Mouse (Mus musculus) gastrocnemius, adult 2 months (tissue): Measurements from ENCODE around the gene Agap1. TPM values are rescaled to one million over a fixed set of nuclear protein-coding genes. Genes with fewer than 3 reads are reported as not detected.

Experiments
- DNase-seq: peaks from one replicate; pipeline ENCODE4 v3.0.0; 2022
- H3K27ac ChIP-seq: fragments of 200-600 bp; 2 replicates; pipeline ENCODE4 v1.8.1; 2022; ENCODE audit warnings: mild to moderate bottlenecking
- H3K4me3 ChIP-seq: fragments of 200-600 bp; 2 replicates; pipeline ENCODE4 v1.8.1; 2022; ENCODE audit warnings: mild to moderate bottlenecking, moderate library complexity
- CTCF ChIP-seq: fragments of 200-600 bp; IDR thresholded peaks from 2 replicates; pipeline ENCODE4 v1.8.1; 2022; ENCODE audit warnings: antibody characterized with exemption, mild to moderate bottlenecking, moderate library complexity
- intact Hi-C: fragments of 180-260 bp; cut with DNase I; formaldehyde crosslinking; loops from one replicate; pipeline ENCODE4 v1.15.1; 2025
- total RNA-seq, 2 experiments: library from RNA; stranded (reverse); gene quantifications; 2 replicates each; pipeline ENCODE4 v1.2.3; 2021

Gene Agap1
- total RNA-seq, 2 experiments from 2014 or later: 22.8 to 24.2 TPM

DNA sequence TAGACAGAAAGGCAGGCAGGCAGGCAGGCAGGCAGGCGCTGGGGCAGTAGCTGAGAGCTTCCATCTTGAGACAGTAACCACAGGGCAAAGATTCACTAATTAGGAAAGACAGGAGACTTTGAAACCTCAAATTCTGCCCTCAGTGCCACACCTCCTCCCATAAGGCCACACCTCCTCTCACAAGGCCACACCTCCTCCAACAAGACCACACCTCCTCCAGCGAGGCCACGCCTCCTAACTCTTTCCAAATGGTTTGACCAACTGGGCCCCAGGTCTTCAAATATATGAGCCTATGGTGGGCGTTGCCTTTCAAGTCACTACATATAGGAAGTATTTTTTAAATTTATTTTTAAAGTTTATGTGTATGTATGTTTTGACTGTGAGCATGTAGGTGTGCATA is 446.8 kb downstream of the Agap1 start:
- Histone ChIP-seq H3K27ac (no peak overlapping the region), H3K4me3 (no peak overlapping the region)
- no peak for TF ChIP-seq CTCF
- intact Hi-C loops: no loop called here
- DNase-seq: no peak

DNA sequence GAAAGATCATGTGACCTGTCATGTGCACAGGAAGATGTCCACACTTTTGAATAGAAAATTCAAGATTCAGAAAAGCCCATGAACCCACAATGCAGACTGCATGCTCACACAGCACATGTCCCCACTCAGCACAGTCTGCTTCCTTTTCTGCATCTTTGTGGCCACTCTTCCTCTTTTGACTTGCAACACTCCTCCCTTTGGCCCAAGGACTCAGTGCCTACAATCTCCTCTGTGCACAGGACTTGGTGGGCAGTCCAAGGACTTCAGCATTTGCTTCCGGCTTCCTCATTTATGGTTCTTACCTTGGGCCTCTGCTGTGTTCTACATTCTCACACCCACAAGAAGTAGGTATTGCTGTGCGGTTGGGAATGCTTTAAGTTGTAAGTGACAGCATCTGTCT is 447.6 kb downstream of the Agap1 start:
- Histone ChIP-seq H3K27ac (no peak overlapping the region), H3K4me3 (no peak overlapping the region)
- intact Hi-C loops: no loop called here
- no peak for TF ChIP-seq CTCF
- no peak for DNase-seq

DNA sequence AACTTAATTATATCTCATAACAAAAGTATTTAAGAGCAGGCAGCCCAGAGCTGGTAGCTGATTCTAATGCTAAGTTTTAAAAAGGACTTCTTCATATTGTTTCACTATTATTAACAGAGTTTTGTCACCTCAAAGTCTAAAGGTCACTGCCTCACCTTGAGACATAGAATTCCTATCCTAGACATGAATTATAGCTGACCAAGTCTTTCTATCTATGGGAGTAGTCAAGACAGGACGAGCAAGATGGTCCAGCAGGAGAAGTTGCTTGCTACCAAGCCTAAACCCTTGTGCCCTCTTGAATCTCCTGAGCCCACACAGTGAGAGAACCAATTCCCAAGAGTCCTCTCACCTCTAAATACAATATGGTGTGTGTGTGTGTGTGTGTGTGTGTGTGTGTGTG is 448.0 kb downstream of the Agap1 start:
- no peak for TF ChIP-seq CTCF
- Histone ChIP-seq H3K27ac (no peak overlapping the region), H3K4me3 (no peak overlapping the region)
- no peak for DNase-seq
- intact Hi-C loops: no loop called here

DNA sequence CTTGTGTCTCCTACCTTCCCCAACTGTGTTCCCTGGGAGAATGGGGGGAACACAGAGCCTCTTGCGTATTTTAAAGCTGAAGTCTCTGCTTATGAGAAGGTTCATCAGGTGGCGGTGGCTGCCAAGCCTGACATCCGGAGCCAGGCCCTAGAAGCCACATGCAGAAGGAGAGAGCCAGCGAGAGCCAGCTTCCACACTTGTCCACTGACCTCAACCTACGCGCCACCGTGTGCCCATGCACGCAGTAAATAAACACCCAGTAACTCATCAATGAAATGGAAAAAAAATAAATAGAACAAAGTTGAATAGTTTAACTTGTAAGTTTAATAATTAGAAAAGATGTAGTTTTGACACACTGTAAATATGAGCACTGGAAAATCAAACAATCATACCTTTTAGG is 455.2 kb downstream of the Agap1 start:
- H3K4me3 ChIP-seq: no peak overlapping the region
- DNase-seq: no peak
- intact Hi-C loops: no loop called here
- no peak overlapping the region for H3K27ac ChIP-seq
- TF ChIP-seq CTCF: no peak

DNA sequence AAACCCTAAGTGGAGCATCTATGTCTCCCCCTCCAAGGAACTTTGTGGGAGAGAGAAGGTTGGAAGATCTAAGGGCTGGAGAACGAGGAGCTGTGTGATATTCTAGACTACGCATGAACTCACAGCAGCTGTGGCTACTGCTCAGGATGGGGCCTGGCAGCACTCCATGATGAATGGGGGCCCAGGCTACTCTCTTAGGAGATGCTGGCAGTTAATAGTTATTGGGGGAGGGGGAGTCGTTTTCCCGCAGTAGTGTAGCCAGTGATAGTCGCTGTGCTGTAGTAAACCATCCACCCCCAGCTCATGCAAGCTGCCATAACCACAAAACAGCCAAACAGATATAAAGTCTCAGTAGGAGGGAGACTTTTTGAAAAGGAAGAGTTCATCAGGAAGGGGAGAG is 457.8 kb downstream of the Agap1 start:
- no peak for TF ChIP-seq CTCF
- Histone ChIP-seq H3K4me3 (no peak overlapping the region), H3K27ac (no peak overlapping the region)
- intact Hi-C loops: no loop called here
- no peak for DNase-seq

DNA sequence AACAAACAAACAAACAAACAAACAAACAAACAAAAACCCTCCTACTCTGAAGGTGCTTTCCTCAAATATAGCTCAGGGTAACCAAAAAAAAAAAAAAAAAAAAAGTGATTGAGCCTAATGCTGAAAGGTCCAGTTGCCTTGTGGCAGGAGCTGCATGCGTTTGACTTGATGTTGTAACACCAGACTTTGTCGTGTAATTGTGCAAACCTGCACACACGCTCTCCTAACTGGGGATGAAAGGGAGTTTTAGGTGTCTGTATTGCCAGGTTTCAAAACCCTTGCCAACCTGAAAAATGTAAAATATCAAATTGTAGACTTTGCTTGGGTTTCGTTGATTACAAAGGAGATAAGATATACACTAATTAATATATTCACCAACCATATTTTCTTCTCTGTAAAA is 459.0 kb downstream of the Agap1 start:
- intact Hi-C loops: no loop called here
- no peak overlapping the region for H3K27ac ChIP-seq
- H3K4me3 ChIP-seq: no peak overlapping the region
- no peak for TF ChIP-seq CTCF
- no peak for DNase-seq

DNA sequence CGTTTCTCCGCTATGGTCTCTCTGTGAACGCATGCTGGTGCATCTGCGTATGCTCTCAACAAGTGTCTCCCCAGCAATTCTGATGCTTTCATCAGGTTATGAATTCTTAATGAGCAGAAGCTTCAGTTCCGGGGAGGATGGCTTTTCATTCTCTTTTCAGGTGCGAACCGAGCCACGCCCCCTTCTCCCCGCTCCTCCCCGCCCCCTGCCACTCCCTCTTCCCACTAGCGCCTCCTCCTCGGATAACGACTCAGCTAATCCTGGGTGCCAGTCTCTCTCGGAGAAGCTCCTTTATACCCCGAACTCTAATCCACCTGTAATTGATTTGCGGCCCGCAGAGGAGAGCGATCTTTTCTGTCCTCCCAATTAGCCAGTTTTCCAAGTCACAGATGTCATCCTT is 463.5 kb downstream of the Agap1 start:
- no peak overlapping the region for H3K27ac ChIP-seq

DNA sequence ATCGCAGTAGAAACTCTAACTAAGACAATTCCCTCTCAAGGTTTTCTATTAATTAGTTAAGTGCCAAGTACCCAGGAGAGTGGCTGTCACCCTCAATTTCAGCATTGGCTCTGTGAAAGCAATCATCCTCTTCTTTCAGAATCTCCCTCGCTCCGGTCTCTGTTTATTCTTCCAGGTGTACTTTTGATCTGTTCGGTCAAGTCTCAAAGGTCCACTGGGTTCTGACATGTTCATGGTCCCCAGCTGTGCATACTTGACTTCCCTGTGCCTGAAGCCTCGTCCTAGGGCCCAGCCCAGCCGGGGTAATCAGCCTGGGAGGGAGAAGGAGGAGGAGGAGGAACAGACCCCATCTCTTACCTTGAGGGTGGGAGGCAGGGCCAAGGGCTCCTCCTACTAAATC is 464.6 kb downstream of the Agap1 start:
- H3K4me3 ChIP-seq: no peak overlapping the region
- H3K27ac ChIP-seq: no peak overlapping the region
- no peak for TF ChIP-seq CTCF
- intact Hi-C loops: no loop called here
- no peak for DNase-seq

More for the DNA sequence above, 463.5 kb downstream of the Agap1 start:
- H3K4me3 ChIP-seq: no peak overlapping the region
- intact Hi-C loops: no loop called here
- no peak for DNase-seq
- TF ChIP-seq CTCF: no peak

DNA sequence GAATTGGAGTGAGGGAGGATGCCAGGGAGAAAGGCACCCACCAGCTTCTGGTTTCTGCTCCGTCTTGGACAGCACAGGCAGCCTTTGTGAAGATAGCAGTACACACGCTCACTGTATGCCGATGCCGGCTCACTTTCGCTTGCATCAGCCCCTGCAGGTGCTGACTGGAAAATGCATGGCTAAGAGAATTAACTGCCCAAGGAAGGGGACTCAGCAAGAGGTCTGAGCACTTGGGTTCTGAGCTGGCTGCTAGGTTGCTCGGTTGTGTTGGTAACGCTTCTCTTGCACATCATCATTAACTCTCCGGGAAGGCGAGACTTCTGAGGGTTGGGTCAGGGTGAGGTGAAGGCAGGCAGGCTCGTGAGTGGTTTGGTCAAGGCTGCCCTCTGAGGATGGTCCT is 467.2 kb downstream of the Agap1 start:
- no peak for DNase-seq
- Histone ChIP-seq H3K27ac (no peak overlapping the region), H3K4me3 (no peak overlapping the region)
- no peak for TF ChIP-seq CTCF
- intact Hi-C loops: no loop called here

DNA sequence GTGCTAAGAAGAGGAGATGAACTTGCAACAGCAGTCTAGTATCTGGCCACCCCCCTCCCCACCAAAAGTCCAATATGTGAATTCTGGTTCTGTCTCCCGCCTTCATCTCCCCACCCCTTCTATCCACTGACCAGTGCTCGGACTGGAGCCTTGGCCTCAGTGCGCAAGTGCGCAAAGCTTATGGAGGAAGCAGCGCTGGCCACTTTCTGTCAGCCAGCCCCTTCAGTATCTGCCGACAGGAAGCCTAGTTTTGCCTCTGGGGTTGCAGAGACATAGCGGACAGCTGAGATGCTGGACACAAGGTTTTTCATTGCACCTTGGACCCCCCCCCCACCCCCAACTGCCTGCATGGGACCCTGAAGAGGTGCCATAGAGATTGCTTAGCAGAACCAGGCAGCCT is 467.7 kb downstream of the Agap1 start:
- TF ChIP-seq CTCF: no peak
- no peak for DNase-seq
- H3K27ac ChIP-seq: no peak overlapping the region
- intact Hi-C loops: no loop called here
- H3K4me3 ChIP-seq: no peak overlapping the region

DNA sequence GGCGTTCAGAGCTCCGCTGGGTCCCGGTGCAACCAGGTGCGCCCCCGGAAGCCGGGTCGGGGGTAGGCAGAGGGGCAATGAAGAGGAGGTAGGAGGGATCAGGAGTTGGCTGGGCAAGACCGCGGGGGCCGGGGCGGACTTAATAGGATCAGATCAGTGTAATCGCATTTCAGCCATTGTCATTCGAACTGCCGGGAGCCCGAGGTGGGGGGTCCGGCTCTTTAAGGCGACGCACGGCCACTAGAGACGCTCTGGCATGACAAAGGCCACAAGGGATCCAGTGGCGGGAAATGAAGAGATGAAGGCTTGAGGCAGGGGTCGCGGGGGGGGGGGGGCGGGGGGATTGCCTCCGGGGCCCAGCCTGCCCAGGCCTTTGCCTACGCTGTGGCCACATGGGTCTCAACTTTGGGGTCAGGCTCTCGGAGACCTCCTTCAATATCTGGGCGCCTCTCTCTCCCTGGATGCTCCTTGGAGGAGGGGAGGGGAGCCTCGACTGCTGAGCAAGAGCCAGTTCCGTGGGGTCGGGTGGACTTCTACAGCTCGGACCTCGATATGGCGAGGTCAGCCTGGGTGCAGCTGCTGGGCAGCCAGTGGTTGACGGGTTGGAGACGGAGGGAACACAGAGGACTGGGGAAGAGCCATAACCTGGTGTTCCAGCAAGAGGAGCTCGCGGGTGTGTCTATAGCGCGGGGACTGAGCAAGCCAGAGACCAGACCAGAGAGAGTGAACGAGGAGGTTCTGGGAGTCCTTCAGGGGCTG is 468.5 kb downstream of the Agap1 start:
- intact Hi-C loops: no loop called here
- TF ChIP-seq CTCF: no peak
- no peak overlapping the region for H3K4me3 ChIP-seq
- no peak overlapping the region for H3K27ac ChIP-seq
- no peak for DNase-seq

DNA sequence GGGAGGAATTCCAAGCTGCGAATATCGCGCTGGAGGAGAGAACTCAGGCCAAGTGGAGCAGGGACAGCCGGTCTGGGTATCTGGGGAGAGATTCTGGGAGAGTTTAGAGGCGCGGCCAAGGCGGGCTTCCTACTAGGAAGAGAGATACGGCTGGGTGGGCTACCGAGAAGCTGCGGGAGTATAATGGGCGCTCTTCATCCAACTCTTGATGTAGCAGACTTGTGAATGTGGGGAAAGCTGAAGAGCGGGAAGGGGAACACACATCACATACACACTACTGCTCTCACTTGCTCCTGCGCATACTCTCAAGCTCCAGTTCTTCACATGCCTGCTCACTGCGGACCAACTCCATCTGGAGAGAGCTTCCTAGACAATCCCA is 469.0 kb downstream of the Agap1 start:
- H3K4me3 ChIP-seq: no peak overlapping the region
- no peak for DNase-seq
- intact Hi-C loops: no loop called here
- H3K27ac ChIP-seq: no peak overlapping the region
- no peak for TF ChIP-seq CTCF

DNA sequence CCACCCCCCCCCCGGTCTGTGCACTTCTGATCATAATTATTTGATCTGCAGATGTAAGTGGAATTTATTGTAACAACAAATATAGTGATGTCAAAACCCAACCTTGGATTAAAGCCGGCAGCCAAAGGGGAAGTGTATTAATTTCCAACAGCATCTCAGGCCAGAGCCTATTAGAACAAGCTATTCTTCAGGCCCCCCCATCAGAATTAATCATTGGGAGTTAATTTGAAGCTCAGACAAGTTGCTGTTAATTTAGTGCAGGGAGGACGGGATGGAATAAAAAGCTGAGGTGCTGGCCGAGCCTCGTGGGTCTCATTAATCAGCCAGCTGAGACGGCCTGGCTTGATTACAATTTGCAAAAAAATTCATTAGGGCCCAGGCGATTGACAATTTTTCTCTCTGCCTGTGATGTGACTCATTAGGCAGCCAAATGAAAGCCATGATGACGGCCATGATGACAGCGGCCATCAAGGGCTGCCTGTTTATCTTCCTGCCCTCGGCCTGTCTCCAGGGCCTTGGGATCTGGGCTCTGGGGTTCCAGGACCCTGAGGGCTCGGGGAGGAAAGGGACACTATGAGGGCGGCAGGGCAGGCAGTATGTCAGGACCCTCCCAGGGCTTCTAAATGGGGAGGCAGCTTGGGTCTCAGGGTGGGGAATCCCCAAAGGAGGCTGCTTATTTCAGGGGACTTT is 471.0 kb downstream of the Agap1 start:
- H3K27ac ChIP-seq: no peak overlapping the region
- H3K4me3 ChIP-seq: no peak overlapping the region
- no peak for DNase-seq
- no peak for TF ChIP-seq CTCF
- intact Hi-C loops: no loop called here

DNA sequence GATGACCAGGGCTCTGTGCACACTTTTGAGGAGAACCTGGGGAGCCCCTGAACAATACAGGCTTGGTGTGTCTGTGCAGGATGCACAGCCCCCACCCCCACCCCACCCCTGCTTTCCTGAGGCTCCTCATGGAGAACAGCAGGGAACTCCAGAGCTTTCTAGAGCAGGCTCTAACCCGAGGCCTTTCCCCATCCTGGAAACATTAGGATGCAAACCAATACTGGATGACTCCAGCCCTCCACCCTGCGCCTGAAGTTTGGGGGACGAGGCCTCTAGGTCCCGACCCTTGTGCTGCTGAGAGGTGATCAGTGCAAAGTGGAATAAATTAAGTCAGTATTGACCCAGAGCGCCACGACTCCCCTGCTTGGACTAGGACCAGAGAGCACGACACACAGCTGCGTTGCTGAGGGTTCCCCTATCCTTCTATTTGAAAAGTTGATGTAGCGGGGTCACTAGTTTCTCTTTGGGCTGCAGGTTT is 472.0 kb downstream of the Agap1 start:
- no peak for TF ChIP-seq CTCF
- Histone ChIP-seq H3K4me3 (peak overlapping the region; percentile 61), H3K27ac (no peak overlapping the region)
- DNase-seq: no peak
- intact Hi-C loops: no loop called here
